32 mouse cellular contexts compared by ENCODE assay signal in the genomic region with DNA sequence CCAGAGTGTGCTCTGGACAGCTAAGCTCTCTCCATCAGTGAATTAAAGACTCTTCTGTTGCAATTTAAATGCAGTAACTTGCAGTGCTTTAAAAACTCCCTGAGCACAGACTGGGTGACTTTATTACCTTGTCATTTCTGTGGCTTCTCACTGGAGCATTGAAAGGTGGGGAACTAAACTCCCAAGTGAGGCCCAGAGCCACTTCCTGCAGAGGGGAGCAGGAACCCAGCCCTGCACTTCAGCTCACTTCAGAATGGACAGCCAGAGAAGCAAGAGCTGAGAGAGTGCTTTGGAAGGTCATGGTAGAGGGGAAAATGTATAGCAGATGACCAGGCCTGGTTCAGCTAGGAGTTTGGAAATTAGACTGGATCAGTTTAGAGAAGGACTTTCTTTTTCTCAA.
"Had no signal": no experiment of that assay in that cellular context is flagged by ENCODE, and none has a peak within 500 bp of the region (broad histone marks: within the 10 kb centered on the region; RNA-seq: fewer than 3 reads in every experiment).

No protein-coding gene starts in this region.

- H3K9ac ChIP-seq: limb, embryonic 12.5 days; limb, embryonic 13.5 days; limb, embryonic 15.5 days; liver, embryonic 12.5 days; liver, embryonic 13.5 days; liver, embryonic 14.5 days; liver, embryonic 15.5 days; liver, postnatal 0 days; lung, embryonic 14.5 days; lung, embryonic 15.5 days; midbrain, embryonic 12.5 days; midbrain, embryonic 13.5 days; midbrain, embryonic 15.5 days; neural tube, embryonic 12.5 days had no signal

- H3K36me3 ChIP-seq: limb, embryonic 10.5 days; limb, embryonic 12.5 days; limb, embryonic 13.5 days; limb, embryonic 15.5 days; liver, embryonic 12.5 days; liver, embryonic 13.5 days; liver, embryonic 15.5 days; lung, embryonic 15.5 days; midbrain, embryonic 10.5 days; midbrain, embryonic 12.5 days; midbrain, embryonic 13.5 days; midbrain, embryonic 15.5 days; neural tube, embryonic 12.5 days had no signal

- ATAC-seq: liver, embryonic 12.5 days; liver, postnatal 0 days; lung, postnatal 0 days; midbrain, embryonic 13.5 days; midbrain, embryonic 15.5 days; midbrain, embryonic 16.5 days had no signal

- H3K9me3 ChIP-seq: limb, embryonic 10.5 days; limb, embryonic 12.5 days; limb, embryonic 13.5 days; limb, embryonic 15.5 days; liver, embryonic 12.5 days; liver, embryonic 13.5 days; liver, embryonic 15.5 days; lung, embryonic 15.5 days; megakaryocyte, embryonic 14.5 days; midbrain, embryonic 10.5 days; midbrain, embryonic 12.5 days; midbrain, embryonic 13.5 days; midbrain, embryonic 15.5 days; neural tube, embryonic 12.5 days had no signal

- H3K27ac ChIP-seq: limb, embryonic 10.5 days; limb, embryonic 12.5 days; limb, embryonic 13.5 days; limb, embryonic 15.5 days; liver, embryonic 12.5 days; liver, embryonic 13.5 days; liver, embryonic 14.5 days; liver, embryonic 15.5 days; lung, embryonic 15.5 days; macrophage; midbrain, embryonic 10.5 days; midbrain, embryonic 12.5 days; midbrain, embryonic 13.5 days; midbrain, embryonic 15.5 days; neural tube, embryonic 12.5 days had no signal

- H3K4me3 ChIP-seq: limb, embryonic 10.5 days; limb, embryonic 12.5 days; limb, embryonic 13.5 days; limb, embryonic 15.5 days; liver, embryonic 12.5 days; liver, embryonic 13.5 days; liver, embryonic 15.5 days; lung, embryonic 15.5 days; megakaryocyte, embryonic 14.5 days; midbrain, embryonic 10.5 days; midbrain, embryonic 12.5 days; midbrain, embryonic 13.5 days; midbrain, embryonic 15.5 days; myocyte; neural tube, embryonic 12.5 days had no signal

- H3K4me2 ChIP-seq: limb, embryonic 12.5 days; limb, embryonic 13.5 days; limb, embryonic 15.5 days; liver, embryonic 11.5 days; liver, embryonic 12.5 days; liver, embryonic 13.5 days; liver, embryonic 15.5 days; lung, embryonic 14.5 days; lung, embryonic 15.5 days; midbrain, embryonic 11.5 days; midbrain, embryonic 12.5 days; midbrain, embryonic 13.5 days; midbrain, embryonic 15.5 days; neural tube, embryonic 12.5 days had no signal

- DNase-seq: left cerebral cortex, postnatal 4 days; liver; liver, embryonic 13.5 days; liver, postnatal 0 days; lung, adult 18-20 months; lung, adult 2 months; lung, embryonic 14.5 days; lung, postnatal 10 days; lung, postnatal 14 days; lung, postnatal 36 days; lung, postnatal 4 days; midbrain, embryonic 14.5 days had no signal

- H3K4me1 ChIP-seq: limb, embryonic 10.5 days; limb, embryonic 12.5 days; limb, embryonic 13.5 days; limb, embryonic 15.5 days; liver, embryonic 12.5 days; liver, embryonic 13.5 days; liver, embryonic 15.5 days; lung, embryonic 15.5 days; midbrain, embryonic 10.5 days; midbrain, embryonic 12.5 days; midbrain, embryonic 13.5 days; midbrain, embryonic 15.5 days; neural tube, embryonic 12.5 days had no signal

- H3K27me3 ChIP-seq: limb, embryonic 12.5 days; limb, embryonic 13.5 days; limb, embryonic 15.5 days; liver, embryonic 12.5 days; liver, embryonic 13.5 days; liver, embryonic 15.5 days; lung, embryonic 15.5 days; megakaryocyte, embryonic 14.5 days; midbrain, embryonic 12.5 days; midbrain, embryonic 13.5 days; midbrain, embryonic 15.5 days; neural tube, embryonic 12.5 days had no signal
